Mouse (Mus musculus) heart, adult 2 months (tissue): ENCODE data around the gene Abca7.

ENCODE experiments used
- CTCF ChIP-seq: fragments of 200-600 bp; IDR thresholded peaks from 2 replicates; pipeline ENCODE4 v1.8.1; 2022; ENCODE audit warnings: antibody characterized with exemption, mild to moderate bottlenecking, moderate library complexity
- EP300 ChIP-seq: fragments of 200-500 bp; IDR thresholded peaks from 2 replicates; pipeline ENCODE4 v1.6.1; 2011; ENCODE audit warnings: low read depth, low read length, control low read depth; ENCODE audit not compliant: insufficient read depth
- POLR2A ChIP-seq: fragments of 200-500 bp; IDR thresholded peaks from 2 replicates; pipeline ENCODE4 v1.6.1; 2011; ENCODE audit warnings: mild to moderate bottlenecking, low read depth, low read length, control low read depth; ENCODE audit not compliant: insufficient read depth

GRCm38 (mm10) chr10:79976071-79976721 is 20.1 kb upstream of the Abca7 start:
- TF ChIP-seq EP300 (no peak), POLR2A (no peak), CTCF (no peak)
